Mouse (Mus musculus) CH12.LX (cell line): ENCODE data around the gene Rbfox1. TPM values are rescaled to one million over a fixed set of nuclear protein-coding genes. Genes with fewer than 3 reads are reported as not detected.

Source experiments
- DNase-seq: peaks from one replicate; pipeline ENCODE4 v3.0.0-alpha.2; 2013; ENCODE audit errors: extremely low read depth
- H3K27ac ChIP-seq: 2 replicates; pipeline ENCODE4 v1.5.1; 2012; ENCODE audit warnings: low read depth, mild to moderate bottlenecking, control low read depth, moderate library complexity; ENCODE audit not compliant: insufficient read depth
- H3K27me3 ChIP-seq: replicated peaks from 2 replicates; pipeline ENCODE3; 2012; ENCODE audit warnings: inconsistent platforms
- H3K36me3 ChIP-seq, 2 experiments: replicated peaks in 1 of 2; 2 replicates each; pipeline versions ENCODE3 to v1.6.1; 2012; ENCODE audit warnings: inconsistent platforms in 1 of 2, low read length in 1 of 2, mild to moderate bottlenecking in 1 of 2, mixed read lengths in 1 of 2, moderate library complexity in 1 of 2; ENCODE audit not compliant: control insufficient read depth in 1 of 2, insufficient read depth in 1 of 2
- H3K4me1 ChIP-seq, 2 experiments: 2 replicates each; pipeline ENCODE4 v1.6.1; 2012; ENCODE audit warnings: inconsistent platforms in 1 of 2, moderate library complexity in 1 of 2; ENCODE audit not compliant: insufficient read depth in 2 of 2, control insufficient read depth in 1 of 2
- H3K4me2 ChIP-seq: 2 replicates; pipeline ENCODE4 v1.6.1; 2012; ENCODE audit warnings: low read depth, mild to moderate bottlenecking, control low read depth; ENCODE audit not compliant: poor library complexity, insufficient read depth, severe bottlenecking
- H3K4me3 ChIP-seq, 3 experiments: fragments of 150-350 bp in 1 of 3; sonication (generic) in 1 of 3; replicated peaks in 1 of 3; 2 replicates each; pipeline versions ENCODE3 to v1.5.1; 2011 to 2012; ENCODE audit warnings: low read depth in 2 of 3, low read length in 2 of 3, mild to moderate bottlenecking in 2 of 3, moderate library complexity in 2 of 3, control low read depth in 1 of 3, improper control_type of control experiment in 1 of 3, inconsistent platforms in 1 of 3, mixed read lengths in 1 of 3; ENCODE audit not compliant: poor library complexity in 1 of 3
- H3K79me2 ChIP-seq: replicated peaks from 2 replicates; pipeline ENCODE4 v1.6.1; 2012; ENCODE audit warnings: mild to moderate bottlenecking, moderate library complexity; ENCODE audit not compliant: control insufficient read depth, poor library complexity, insufficient read depth, severe bottlenecking; ENCODE audit errors: extremely low read depth
- H3K9ac ChIP-seq: 2 replicates; pipeline ENCODE4 v1.6.1; 2012; ENCODE audit warnings: low read depth, mild to moderate bottlenecking, control low read depth, moderate library complexity; ENCODE audit not compliant: insufficient read depth
- H3K9me3 ChIP-seq: replicated peaks from 2 replicates; pipeline ENCODE3; 2012; ENCODE audit warnings: low read length, inconsistent platforms, mixed read lengths
- CHD2 ChIP-seq: IDR thresholded peaks from 2 replicates; pipeline ENCODE4 v1.6.1; 2011; ENCODE audit warnings: low read length, improper control_type of control experiment
- CTCF ChIP-seq, 2 experiments: IDR thresholded peaks in 1 of 2; conservative IDR thresholded peaks in 1 of 2; 2 replicates each; pipeline ENCODE4 v1.5.1; 2011 to 2012; ENCODE audit warnings: low read depth in 2 of 2, low read length in 2 of 2, improper control_type of control experiment in 1 of 2, inconsistent platforms in 1 of 2, mild to moderate bottlenecking in 1 of 2, moderate library complexity in 1 of 2
- EP300 ChIP-seq: IDR thresholded peaks from 2 replicates; pipeline ENCODE4 v1.6.1; 2011; ENCODE audit warnings: low read length, improper control_type of control experiment
- HCFC1 ChIP-seq: IDR thresholded peaks from 2 replicates; pipeline ENCODE4 v1.6.1; 2012; ENCODE audit warnings: low read depth, mild to moderate bottlenecking, inconsistent platforms, low read length, improper control_type of control experiment
- IRF4 ChIP-seq: IDR thresholded peaks from 2 replicates; pipeline ENCODE4 v1.6.1; 2014; ENCODE audit warnings: low read depth, mild to moderate bottlenecking, inconsistent platforms, low read length, improper control_type of control experiment
- JUND ChIP-seq: conservative IDR thresholded peaks from 2 replicates; pipeline ENCODE4 v1.6.1; 2011; ENCODE audit warnings: low read depth, low read length, improper control_type of control experiment
- MAFK ChIP-seq: IDR thresholded peaks from 2 replicates; pipeline ENCODE4 v1.6.1; 2011; ENCODE audit warnings: low read length, improper control_type of control experiment; ENCODE audit not compliant: insufficient replicate concordance
- MAX ChIP-seq: IDR thresholded peaks from 2 replicates; pipeline ENCODE4 v1.6.1; 2011; ENCODE audit warnings: low read length, improper control_type of control experiment
- MEF2A ChIP-seq: IDR thresholded peaks from 2 replicates; pipeline ENCODE4 v1.6.1; 2014; ENCODE audit warnings: low read depth, mild to moderate bottlenecking, inconsistent platforms, low read length, improper control_type of control experiment, borderline replicate concordance
- NRF1 ChIP-seq: IDR thresholded peaks from 2 replicates; pipeline ENCODE4 v1.6.1; 2014; ENCODE audit warnings: low read depth, mild to moderate bottlenecking, inconsistent platforms, low read length, improper control_type of control experiment, moderate library complexity
- POLR2A ChIP-seq: IDR thresholded peaks from 2 replicates; pipeline ENCODE4 v1.6.1; 2011; ENCODE audit warnings: low read depth, mild to moderate bottlenecking, improper control_type of control experiment, low read length
- POLR2AphosphoS2 ChIP-seq: IDR thresholded peaks from 2 replicates; pipeline ENCODE4 v1.6.1; 2011; ENCODE audit warnings: low read depth, low read length, improper control_type of control experiment
- RAD21 ChIP-seq: IDR thresholded peaks from 2 replicates; pipeline ENCODE4 v1.6.1; 2011; ENCODE audit warnings: low read depth, mild to moderate bottlenecking, low read length, improper control_type of control experiment, moderate library complexity
- RCOR1 ChIP-seq: conservative IDR thresholded peaks from 2 replicates; pipeline ENCODE4 v1.6.1; 2012; ENCODE audit warnings: low read depth, mild to moderate bottlenecking, inconsistent platforms, low read length, improper control_type of control experiment
- SIN3A ChIP-seq: IDR thresholded peaks from 2 replicates; pipeline ENCODE4 v1.6.1; 2012; ENCODE audit warnings: low read length, improper control_type of control experiment, inconsistent platforms
- SMC3 ChIP-seq: IDR thresholded peaks from 2 replicates; pipeline ENCODE4 v1.6.1; 2011; ENCODE audit warnings: low read depth, low read length, improper control_type of control experiment
- USF2 ChIP-seq: conservative IDR thresholded peaks from 2 replicates; pipeline ENCODE4 v1.6.1; 2011; ENCODE audit warnings: low read depth, low read length, improper control_type of control experiment
- ZC3H11A ChIP-seq: IDR thresholded peaks from 2 replicates; pipeline ENCODE4 v1.6.1; 2012; ENCODE audit warnings: low read depth, mild to moderate bottlenecking, inconsistent platforms, low read length, improper control_type of control experiment
- ZKSCAN1 ChIP-seq: IDR thresholded peaks from 2 replicates; pipeline ENCODE4 v1.6.1; 2012; ENCODE audit warnings: low read depth, inconsistent platforms, low read length, improper control_type of control experiment, borderline replicate concordance
- dilution Hi-C: fragments of 300-500 bp; cut with MboI; formaldehyde crosslinking; loops from 2 replicates; pipeline ENCODE4 v1.14.3; 2020; ENCODE audit warnings: low sequenced_read_pairs; ENCODE audit not compliant: extremely low pct_unique_long_range_greater_than_20kb, extremely low pct_ligation_motif_present
- in situ Hi-C: fragments of 300-500 bp; cut with MboI; formaldehyde crosslinking; loops from 3 replicates; pipeline ENCODE4 v1.14.3; 2019; ENCODE audit warnings: low sequenced_read_pairs, low pct_ligation_motif_present, low pct_unique_long_range_greater_than_20kb, mixed read lengths
- polyA plus RNA-seq: library from polyadenylated mRNA; unstranded; fragments of >175 nt; gene quantifications from 2 replicates; pipeline ENCODE4 v1.2.1, GENCODE M21; 2012; ENCODE audit warnings: low read depth; ENCODE audit not compliant: insufficient read length
- total RNA-seq, 2 experiments: library from RNA; depleted of rRNA; stranded (reverse); fragments of 300-350 nt in 1 of 2; fragments of >200 nt in 1 of 2; gene quantifications; 2 replicates each; pipeline ENCODE4 v1.2.3; 2012 to 2014

The Rbfox1 gene
- total and polyA plus RNA-seq, 3 experiments: not detected

DNA sequence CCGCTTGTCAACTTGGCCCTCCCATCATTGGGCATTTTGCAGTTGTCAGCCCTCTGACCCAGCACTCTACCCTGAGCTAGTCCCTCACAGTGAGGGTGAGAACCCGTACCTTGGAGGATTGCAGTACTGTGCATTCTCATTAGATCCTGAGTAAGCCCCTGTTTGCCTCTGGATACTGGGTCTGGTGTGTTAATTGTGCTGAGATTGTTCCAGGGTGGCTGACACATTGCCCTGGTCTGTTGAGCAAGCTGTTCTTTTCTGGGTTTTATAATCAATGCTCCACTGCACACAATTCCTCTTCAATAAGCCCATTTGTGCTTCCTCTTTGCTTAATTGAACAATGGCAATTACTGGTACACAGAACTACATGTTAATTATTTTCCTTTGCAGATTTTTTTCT, 1489.5 kb downstream of the Rbfox1 start:
- no peaks in the 10 kb centered on the region for H3K79me2 ChIP-seq
- H3K4me1 ChIP-seq: no peaks in the 10 kb centered on the region
- dilution Hi-C loops: no loop called here
- TF ChIP-seq POLR2A: no peak
- H3K9me3 ChIP-seq: peaks cover 69% of the 10 kb centered on the region
- H3K4me2 ChIP-seq: no peak overlapping the region
- in situ Hi-C loops: no loop called here
- no peak overlapping the region for H3K4me3 ChIP-seq
- no peak overlapping the region for H3K27ac ChIP-seq
- DNase-seq: no peak
- H3K27me3 ChIP-seq: no peaks in the 10 kb centered on the region
- H3K9ac ChIP-seq: no peak overlapping the region
- no peaks in the 10 kb centered on the region for H3K36me3 ChIP-seq

- TF ChIP-seq USF2 (no peak), SIN3A (no peak), CHD2 (no peak), JUND (no peak), MEF2A (no peak), IRF4 (no peak), CTCF (conservative IDR thresholded peaks at IDR 0.05 in 1 of 2, IDR thresholded peaks at IDR 0.05 in 1 of 2; ENCODE audit: low read depth in 2 of 2, low read length in 2 of 2) (no peak), SMC3 (no peak), EP300 (no peak), ZC3H11A (no peak), HCFC1 (no peak), NRF1 (no peak), MAFK (no peak), RCOR1 (no peak), MAX (no peak), POLR2AphosphoS2 (no peak), RAD21 (no peak), ZKSCAN1 (no peak)
- H3K9me3 ChIP-seq: peaks cover 68% of the 10 kb centered on the region
- H3K36me3 ChIP-seq: no peaks in the 10 kb centered on the region
- dilution Hi-C loops (no loop called here), in situ Hi-C loops (no loop called here)
- H3K4me1 ChIP-seq: no peaks in the 10 kb centered on the region
- no peak overlapping the region for H3K9ac ChIP-seq
- H3K79me2 ChIP-seq: no peaks in the 10 kb centered on the region
- DNase-seq: no peak
- no peak overlapping the region for H3K27ac ChIP-seq
- no peaks in the 10 kb centered on the region for H3K27me3 ChIP-seq
- H3K4me2 ChIP-seq: no peak overlapping the region
- H3K4me3 ChIP-seq: no peak overlapping the region
Measured at GRCm38 (mm10) chr16:7396101-7396500, 1510.9 kb downstream of the Rbfox1 start.
